Mouse (Mus musculus) spleen, postnatal 4 days (tissue): Measurements from ENCODE around the gene Kcna3.
A peak's percentile ranks its signal among the peaks of the same experiment; 100 is the strongest.

Experiments used
- DNase-seq, 2 experiments: peaks; one replicate each; pipeline ENCODE4 v3.0.0; 2022; ENCODE audit warnings: low spot score in 2 of 2

Gene Kcna3

GRCm38 (mm10) chr3:107035521-107036457, at the start of gene Kcna3:
Kcna3 (plus strand) TSS chr3:107036169.
- DNase-seq, result peak; percentile 59 to 80

DNA sequence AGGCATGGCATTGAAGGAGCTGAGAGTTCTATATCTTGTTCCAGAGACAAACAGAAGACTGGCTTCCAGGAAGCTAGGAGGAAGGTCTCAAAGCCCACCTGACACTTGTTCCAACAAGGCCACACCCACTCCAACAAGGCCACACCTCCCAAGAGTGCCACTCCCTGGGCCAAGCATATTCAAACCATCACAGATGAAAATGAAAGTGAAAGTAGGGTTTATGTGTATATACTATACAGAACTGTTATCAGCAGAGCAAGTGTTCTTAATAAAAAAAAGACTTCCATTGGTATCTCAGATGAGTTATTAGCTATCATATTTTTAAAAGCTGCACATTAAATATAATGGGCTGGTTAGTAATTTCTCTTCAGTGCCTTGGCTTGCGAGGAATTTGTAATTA, 44.6 kb upstream of the Kcna3 start:
- no peak for DNase-seq

DNA sequence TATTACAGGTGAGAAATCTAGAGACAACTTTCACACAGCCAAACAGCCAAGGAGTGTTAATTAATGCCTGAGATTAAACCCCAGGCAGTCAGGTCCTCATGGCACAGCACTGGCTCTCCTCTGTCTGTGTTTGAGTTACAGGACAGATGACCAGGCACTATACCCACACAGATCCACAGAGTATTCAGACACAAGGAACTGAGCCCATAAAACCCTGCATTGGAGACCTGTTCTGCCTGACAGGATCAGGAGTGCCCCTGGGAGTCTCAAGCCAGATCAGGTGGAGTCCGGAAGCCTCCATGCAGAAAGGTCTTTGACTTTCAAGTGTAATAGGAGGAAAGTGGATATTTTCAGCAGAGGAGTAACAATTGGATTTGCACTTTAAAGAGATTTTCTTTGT, 40.6 kb upstream of the Kcna3 start:
- DNase-seq, result no peak

GRCm38 (mm10) chr3:106996186-106996585, 39.8 kb upstream of the Kcna3 start:
- DNase-seq, result no peak

DNA sequence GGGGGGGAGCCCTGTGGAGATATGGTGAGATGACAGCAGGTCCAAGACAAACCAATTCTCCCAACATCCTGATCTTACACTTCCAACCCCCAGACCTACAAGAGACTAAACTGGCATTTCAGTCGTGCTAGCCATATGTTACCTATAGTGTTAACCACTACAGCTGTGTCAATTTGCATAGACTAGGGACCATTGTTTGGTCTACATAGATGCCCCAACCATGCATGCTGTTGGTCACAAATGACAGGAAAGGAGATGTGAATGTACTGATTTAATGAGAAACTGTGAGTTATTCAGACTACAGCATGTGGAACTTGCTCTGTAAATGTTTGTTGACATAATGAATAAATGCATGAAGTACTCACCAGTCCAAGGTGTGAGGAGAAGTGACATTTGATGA, 37.6 kb upstream of the Kcna3 start:
- DNase-seq, result no peak

DNA sequence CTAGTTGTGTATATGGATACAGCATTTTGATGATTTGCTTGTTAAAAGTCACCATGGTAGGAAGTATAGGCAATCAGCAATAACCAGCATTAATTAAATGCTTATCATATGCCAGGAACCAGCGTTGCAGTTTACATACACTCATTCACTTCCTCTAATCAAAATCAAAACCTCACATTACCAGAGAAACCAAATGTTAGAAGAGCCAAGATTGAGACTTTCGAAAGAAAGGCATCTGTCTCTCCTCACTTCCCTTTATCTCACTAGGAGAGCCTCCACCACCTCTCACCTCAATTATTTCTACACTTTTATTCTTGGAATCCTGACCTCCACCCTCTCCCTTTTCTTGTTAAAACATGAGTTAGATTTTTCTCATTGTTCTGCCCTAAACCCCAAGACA, 35.8 kb upstream of the Kcna3 start:
- no peak for DNase-seq

- no peak for DNase-seq
Observed at GRCm38 (mm10) chr3:107002249-107003123, 33.5 kb upstream of the Kcna3 start.

GRCm38 (mm10) chr3:107009329-107010076, 26.5 kb upstream of the Kcna3 start:
- DNase-seq, result no peak

GRCm38 (mm10) chr3:107018286-107018685, 17.7 kb upstream of the Kcna3 start:
- DNase-seq, result no peak

DNA sequence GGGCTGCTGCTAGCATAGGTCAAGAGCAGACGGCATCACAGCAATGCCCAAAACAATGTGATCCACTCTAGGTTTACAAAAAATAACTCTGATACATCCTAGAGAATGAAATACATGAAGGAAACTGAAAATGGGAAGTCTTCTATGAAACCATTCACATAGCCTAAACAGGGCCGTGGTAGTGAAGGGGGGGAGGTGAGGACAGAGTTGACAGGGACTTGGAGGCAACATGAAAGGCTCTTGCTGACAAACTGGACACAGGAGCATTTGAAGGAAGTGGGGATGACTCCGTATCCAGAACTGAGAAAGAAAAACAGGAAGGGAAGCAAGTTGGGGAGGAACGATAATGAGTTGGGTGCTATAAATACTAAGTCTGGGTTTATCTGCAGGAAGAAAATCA, 4.4 kb upstream of the Kcna3 start:
- no peak for DNase-seq

DNA sequence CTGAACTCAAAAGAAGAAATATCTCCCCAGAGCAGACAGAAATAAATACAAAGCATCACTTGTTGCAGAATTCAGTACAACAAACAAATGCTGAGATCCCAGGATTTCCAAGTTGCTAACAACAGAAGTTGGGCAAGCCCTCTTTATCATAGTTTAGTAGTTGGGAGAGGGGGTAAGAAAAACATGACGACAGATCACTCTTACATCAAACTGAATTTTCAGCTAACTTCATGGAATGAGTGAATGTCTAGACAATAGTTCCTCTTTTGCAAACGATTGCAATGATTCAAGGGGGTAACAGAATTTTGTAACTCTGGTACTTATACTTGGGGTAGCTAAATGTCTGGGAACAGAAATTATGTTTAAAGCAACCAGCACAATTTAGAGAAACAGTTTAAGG, 1.2 kb upstream of the Kcna3 start:
- DNase-seq, result no peak

DNA sequence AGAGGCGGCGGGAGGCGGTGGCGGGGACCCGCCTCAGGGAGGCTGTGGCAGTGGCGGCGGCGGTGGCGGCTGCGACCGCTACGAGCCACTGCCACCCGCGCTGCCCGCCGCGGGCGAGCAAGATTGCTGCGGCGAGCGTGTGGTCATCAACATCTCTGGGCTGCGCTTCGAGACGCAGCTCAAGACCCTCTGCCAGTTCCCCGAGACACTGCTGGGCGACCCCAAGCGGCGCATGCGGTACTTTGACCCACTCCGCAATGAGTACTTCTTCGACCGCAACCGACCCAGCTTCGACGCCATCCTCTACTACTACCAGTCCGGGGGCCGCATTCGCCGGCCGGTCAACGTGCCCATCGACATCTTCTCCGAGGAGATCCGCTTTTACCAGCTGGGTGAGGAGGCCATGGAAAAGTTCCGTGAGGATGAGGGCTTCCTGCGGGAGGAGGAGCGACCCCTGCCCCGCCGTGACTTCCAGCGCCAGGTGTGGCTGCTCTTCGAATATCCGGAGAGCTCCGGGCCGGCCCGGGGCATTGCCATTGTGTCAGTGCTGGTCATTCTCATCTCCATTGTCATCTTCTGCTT, 580 bp downstream of the Kcna3 start:
- DNase-seq, result peak in 1 of 2 experiments; percentile 70

DNA sequence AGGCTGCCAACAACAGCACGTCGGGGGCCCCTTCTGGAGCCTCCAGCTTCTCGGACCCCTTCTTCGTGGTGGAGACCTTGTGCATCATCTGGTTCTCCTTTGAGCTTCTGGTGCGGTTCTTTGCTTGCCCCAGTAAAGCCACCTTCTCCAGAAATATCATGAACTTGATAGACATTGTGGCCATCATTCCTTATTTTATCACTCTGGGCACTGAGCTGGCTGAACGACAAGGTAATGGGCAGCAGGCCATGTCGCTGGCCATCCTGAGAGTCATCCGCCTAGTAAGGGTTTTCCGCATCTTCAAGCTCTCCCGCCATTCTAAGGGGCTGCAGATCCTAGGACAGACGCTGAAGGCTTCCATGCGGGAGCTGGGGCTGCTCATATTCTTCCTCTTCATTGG, 1.1 kb downstream of the Kcna3 start:
- DNase-seq, result no peak

- DNase-seq, result peak in 1 of 2 experiments; percentile 59
Observed at GRCm38 (mm10) chr3:107037536-107038155, 1.7 kb downstream of the Kcna3 start.

DNA sequence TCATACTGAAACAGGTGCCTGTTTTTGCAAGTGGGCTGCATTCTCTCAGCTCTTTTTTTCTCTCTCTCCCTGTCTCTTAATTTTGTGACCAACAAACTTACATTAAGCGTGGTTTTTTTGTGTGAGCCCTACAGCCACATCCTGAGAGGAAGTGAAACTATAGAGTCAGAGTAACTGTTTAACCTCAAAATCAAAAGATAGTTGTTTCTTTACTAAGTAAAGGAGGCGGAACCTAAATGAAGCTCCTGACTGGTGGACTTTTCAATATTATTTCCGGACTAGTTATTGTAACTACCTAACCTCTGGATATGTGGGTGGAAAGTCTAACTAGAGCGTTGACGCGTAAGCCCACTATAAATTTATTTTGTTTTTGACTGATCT, 2.2 kb downstream of the Kcna3 start:
- DNase-seq, result no peak

DNA sequence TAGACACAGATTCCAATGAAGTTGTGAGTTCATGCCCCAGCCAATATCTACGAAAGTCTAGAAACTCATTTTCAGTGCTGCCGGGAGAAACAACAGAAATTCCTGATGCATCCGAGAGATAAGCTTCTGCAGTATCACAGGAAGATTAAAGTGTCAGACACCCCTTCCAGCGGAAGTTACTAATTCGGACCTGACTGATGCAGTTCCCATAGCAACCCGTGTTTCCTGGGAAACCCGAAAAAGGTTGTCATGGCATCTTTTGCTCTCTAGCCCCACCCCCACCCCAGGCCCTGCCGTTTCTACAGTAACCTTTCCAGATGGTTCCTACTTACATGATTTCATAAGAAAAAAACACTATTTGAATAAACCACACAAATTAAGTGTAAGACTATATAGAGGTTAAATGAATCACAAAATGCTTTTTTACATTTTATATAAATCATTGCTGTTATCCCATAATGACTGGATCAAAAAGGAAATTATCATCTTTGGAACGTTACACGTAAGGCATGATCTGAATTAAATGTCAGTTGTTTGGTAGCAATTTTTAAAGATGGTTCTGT, 2.8 kb downstream of the Kcna3 start:
- DNase-seq, result no peak

DNA sequence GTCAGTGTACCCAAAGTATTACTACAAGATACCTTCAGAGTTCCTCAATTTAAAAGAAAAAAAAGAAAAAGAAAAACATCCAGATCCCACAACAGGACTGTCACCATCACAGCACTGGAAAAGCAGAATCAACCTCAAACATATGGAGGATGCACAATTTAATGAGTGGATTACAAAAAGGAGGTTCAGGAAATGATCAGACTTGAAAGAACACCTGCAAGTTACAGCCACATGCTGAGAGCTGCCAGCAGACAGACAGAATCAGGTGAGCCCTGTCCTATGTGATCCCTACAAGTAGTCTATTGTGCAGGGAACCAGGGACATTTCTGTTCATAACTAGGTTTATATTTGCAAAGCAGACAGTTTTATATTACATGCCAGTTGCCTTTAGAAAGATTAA, 3.3 kb downstream of the Kcna3 start:
- no peak for DNase-seq

- DNase-seq, result no peak
Observed at GRCm38 (mm10) chr3:107040408-107040807, 4.4 kb downstream of the Kcna3 start.

DNA sequence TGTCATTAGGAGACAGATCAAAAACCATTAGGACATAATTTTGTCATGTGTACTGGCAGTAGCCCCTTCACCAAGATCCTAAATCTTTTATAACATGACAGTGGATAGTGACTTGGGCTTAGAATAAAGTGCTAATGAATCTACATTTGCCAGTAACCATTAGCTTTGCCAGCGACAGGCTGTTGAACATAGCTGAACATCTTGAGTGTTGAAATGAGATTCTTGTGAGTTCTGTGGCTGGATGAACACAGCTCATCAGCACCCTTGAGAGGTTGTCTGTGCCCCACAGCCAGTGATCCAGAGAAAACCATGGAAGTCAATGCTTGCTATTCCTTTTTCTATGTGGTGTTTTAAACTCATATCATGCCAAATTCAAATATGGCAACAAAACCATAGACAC, 5.7 kb downstream of the Kcna3 start:
- DNase-seq, result no peak

DNA sequence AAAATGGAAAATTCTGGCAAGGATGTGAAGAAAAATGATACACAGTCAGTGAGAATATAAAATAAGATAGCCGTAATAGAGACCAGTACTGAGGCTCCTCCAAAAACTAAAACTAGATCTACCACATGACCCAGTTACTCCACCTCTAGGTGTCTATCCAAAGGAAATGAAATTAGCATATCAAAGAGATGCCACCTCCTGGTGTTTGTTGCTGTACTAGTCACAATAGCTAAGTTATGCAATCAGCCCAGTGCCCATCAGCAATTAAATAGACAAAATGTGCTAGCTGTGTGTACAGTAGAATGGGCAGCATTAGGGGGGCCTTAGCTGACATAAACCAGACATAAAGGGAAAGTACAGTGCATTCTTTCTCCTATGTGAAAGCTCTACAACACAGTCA, 25.5 kb downstream of the Kcna3 start:
- DNase-seq, result no peak

GRCm38 (mm10) chr3:107062771-107063170, 26.8 kb downstream of the Kcna3 start:
- no peak for DNase-seq
